Mouse (Mus musculus) kidney, embryonic 16.5 days (tissue): Measurements from ENCODE around the gene Dusp15. TPM values are rescaled to one million over a fixed set of nuclear protein-coding genes. Genes with fewer than 3 reads are reported as not detected.

Experiments used
- ATAC-seq: fragments of 200-750 bp; cut with Nextera tagmentation; 2 replicates; pipeline ENCODE4 v1.8.0; 2017; ENCODE audit warnings: moderate TSS enrichment; ENCODE audit not compliant: low FRiP score, low TSS enrichment
- H3K27ac ChIP-seq: fragments of 300-500 bp; sonication (generic); 2 replicates; pipeline ENCODE4 v1.5.1; 2014; ENCODE audit warnings: low read length
- H3K27me3 ChIP-seq: fragments of 300-500 bp; sonication (generic); 2 replicates; pipeline ENCODE4 v1.6.1; 2014; ENCODE audit warnings: low read length, control low read depth, mixed read lengths; ENCODE audit not compliant: insufficient read depth
- H3K36me3 ChIP-seq: fragments of 300-500 bp; sonication (generic); 2 replicates; pipeline ENCODE4 v1.6.1; 2014; ENCODE audit warnings: low read length, control low read depth, mixed read lengths; ENCODE audit not compliant: insufficient read depth
- H3K4me1 ChIP-seq: fragments of 300-500 bp; sonication (generic); 2 replicates; pipeline ENCODE4 v1.6.1; 2014; ENCODE audit warnings: low read length, control low read depth, mixed read lengths; ENCODE audit not compliant: insufficient read depth
- H3K4me2 ChIP-seq: fragments of 300-500 bp; sonication (generic); replicated peaks from 2 replicates; pipeline ENCODE4 v1.6.1; 2014; ENCODE audit warnings: low read depth, low read length
- H3K4me3 ChIP-seq: fragments of 300-500 bp; sonication (generic); 2 replicates; pipeline ENCODE4 v1.5.1; 2014; ENCODE audit warnings: mild to moderate bottlenecking, low read length
- H3K9ac ChIP-seq: fragments of 300-500 bp; sonication (generic); replicated peaks from 2 replicates; pipeline ENCODE4 v1.6.1; 2014; ENCODE audit warnings: low read length
- H3K9me3 ChIP-seq: fragments of 300-500 bp; sonication (generic); 2 replicates; pipeline ENCODE4 v1.6.1; 2016; ENCODE audit warnings: low read length, control low read depth
- WGBS: fragments of 180-500 bp; shearing (Covaris S2); extraction: QIAGEN DNeasy Blood & Tissue Kit; methylation state at CpG from one replicate; pipeline ENCODE4 v1.1.7; 2014; 5-methylcytosine and 5-hydroxymethylcytosine counted together
- polyA plus RNA-seq: library from polyadenylated mRNA; unstranded; fragments of >200 nt; fragmentation: Nextera tagmentation; extraction: Ambion mirVana; gene quantifications from 2 replicates; pipeline ENCODE4 v1.2.1, GENCODE M21; 2015

Gene Dusp15
- polyA plus RNA-seq, 1 experiment from 2014 or later = 3.1 TPM

- Histone ChIP-seq H3K27ac (peak overlapping the region; percentile 56), H3K36me3 (no peaks in the 10 kb centered on the region), H3K4me3 (no peak overlapping the region), H3K4me2 (no peak overlapping the region), H3K9me3 (no peaks in the 10 kb centered on the region), H3K9ac (no peak overlapping the region; the same call in 1 of the 2 replicates), H3K27me3 (0 out of 2 replicates have a peak, but pooled peaks cover 3% of the 10 kb centered on the region), H3K4me1 (peaks cover 27% of the 10 kb centered on the region)
- peak; percentile 64; the same call in 1 of the 2 replicates for ATAC-seq
- WGBS = 39% methylated on average over 5 of the region's 5 CpGs
Observed at GRCm38 (mm10) chr2:152933614-152934013, 17.9 kb downstream of the Dusp15 start.

- no peaks in the 10 kb centered on the region for H3K9me3 ChIP-seq
- 0 out of 2 replicates have a peak, but pooled peaks cover 3% of the 10 kb centered on the region for H3K27me3 ChIP-seq
- H3K4me2 ChIP-seq = peak within 1 kb of the TSS; percentile 40
- H3K27ac ChIP-seq = peak within 1 kb of the TSS; percentile 74
- WGBS = 27% methylated on average over 9 of the region's 9 CpGs
- H3K36me3 ChIP-seq = no peaks in the 10 kb centered on the region
- peak within 1 kb of the TSS; percentile 26 for H3K4me3 ChIP-seq
- peak; percentile 39; the same call in 1 of the 2 replicates for ATAC-seq
- H3K4me1 ChIP-seq = peaks cover 33% of the 10 kb centered on the region
- H3K9ac ChIP-seq = peak within 1 kb of the TSS; percentile 30
Observed at GRCm38 (mm10) chr2:152933048-152933447, 18.4 kb downstream of the Dusp15 start, which contains the start of gene Foxs1. Foxs1 (minus strand) TSS chr2:152933208.

- H3K9me3 ChIP-seq = no peaks in the 10 kb centered on the region
- H3K4me2 ChIP-seq = peak overlapping the region; percentile 40
- H3K4me3 ChIP-seq = peak overlapping the region; percentile 26
- peak overlapping the region; percentile 74 for H3K27ac ChIP-seq
- H3K4me1 ChIP-seq = peaks cover 47% of the 10 kb centered on the region
- peak overlapping the region; percentile 30 for H3K9ac ChIP-seq
- H3K27me3 ChIP-seq = 0 out of 2 replicates have a peak, but pooled peaks cover 2% of the 10 kb centered on the region
- H3K36me3 ChIP-seq = no peaks in the 10 kb centered on the region
- WGBS = 54% methylated on average over 10 of the region's 12 CpGs
- ATAC-seq = no peak
Observed at GRCm38 (mm10) chr2:152931456-152932160, 19.9 kb downstream of the Dusp15 start.

GRCm38 (mm10) chr2:152930276-152930675, 21.2 kb downstream of the Dusp15 start:
- H3K27me3 ChIP-seq = no peaks in the 10 kb centered on the region
- H3K4me3 ChIP-seq = 0 out of 2 replicates have a peak overlapping the region, but pooled peaks have one; percentile 1
- H3K36me3 ChIP-seq = no peaks in the 10 kb centered on the region
- WGBS = 27% methylated on average over 2 of the region's 2 CpGs
- peak overlapping the region; percentile 74 for H3K27ac ChIP-seq
- no peak for ATAC-seq
- 0 out of 2 replicates have a peak overlapping the region, but pooled peaks have one; percentile 23 for H3K9ac ChIP-seq
- peaks cover 58% of the 10 kb centered on the region for H3K4me1 ChIP-seq
- peak overlapping the region; percentile 34 for H3K4me2 ChIP-seq
- no peaks in the 10 kb centered on the region for H3K9me3 ChIP-seq

- Histone ChIP-seq H3K4me2 (no peak overlapping the region), H3K4me3 (no peak overlapping the region), H3K9me3 (no peaks in the 10 kb centered on the region), H3K36me3 (no peaks in the 10 kb centered on the region), H3K27me3 (no peaks in the 10 kb centered on the region), H3K4me1 (peaks cover 71% of the 10 kb centered on the region), H3K9ac (no peak overlapping the region), H3K27ac (peak overlapping the region; percentile 71)
- ATAC-seq = no peak
- WGBS = 69% methylated on average over 3 of the region's 3 CpGs
Observed at GRCm38 (mm10) chr2:152928988-152929370, 22.5 kb downstream of the Dusp15 start.

GRCm38 (mm10) chr2:152928219-152928987, 23.1 kb downstream of the Dusp15 start:
- peak overlapping the region; percentile 71 for H3K27ac ChIP-seq

GRCm38 (mm10) chr2:152927371-152927770, 24.1 kb downstream of the Dusp15 start:
- Histone ChIP-seq H3K9me3 (no peaks in the 10 kb centered on the region), H3K27ac (peak overlapping the region; percentile 71; the same call in 1 of the 2 replicates), H3K4me3 (no peak overlapping the region), H3K4me1 (peaks cover 70% of the 10 kb centered on the region), H3K27me3 (no peaks in the 10 kb centered on the region), H3K4me2 (no peak overlapping the region), H3K36me3 (no peaks in the 10 kb centered on the region), H3K9ac (no peak overlapping the region)
- no peak for ATAC-seq
- 43% methylated on average over 5 of the region's 5 CpGs for WGBS

More at GRCm38 (mm10) chr2:152928219-152928987, 23.1 kb downstream of the Dusp15 start:
- H3K27me3 ChIP-seq = no peaks in the 10 kb centered on the region
- no peaks in the 10 kb centered on the region for H3K36me3 ChIP-seq
- no peak overlapping the region for H3K4me2 ChIP-seq
- H3K9me3 ChIP-seq = no peaks in the 10 kb centered on the region
- H3K4me3 ChIP-seq = no peak overlapping the region
- H3K4me1 ChIP-seq = peaks cover 77% of the 10 kb centered on the region
- WGBS = 25% methylated on average over 14 of the region's 14 CpGs
- H3K9ac ChIP-seq = no peak overlapping the region
- ATAC-seq = no peak

GRCm38 (mm10) chr2:152926896-152927295, 24.6 kb downstream of the Dusp15 start:
- WGBS = 68% methylated on average over 9 of the region's 9 CpGs
- Histone ChIP-seq H3K27ac (no peak overlapping the region), H3K9ac (no peak overlapping the region), H3K4me3 (no peak overlapping the region), H3K9me3 (no peaks in the 10 kb centered on the region), H3K4me2 (no peak overlapping the region), H3K36me3 (no peaks in the 10 kb centered on the region), H3K27me3 (no peaks in the 10 kb centered on the region), H3K4me1 (peaks cover 70% of the 10 kb centered on the region)
- ATAC-seq = no peak

GRCm38 (mm10) chr2:152925189-152925872, 26.2 kb downstream of the Dusp15 start:
- peak overlapping the region; percentile 47 for H3K9ac ChIP-seq
- peaks cover 62% of the 10 kb centered on the region for H3K4me1 ChIP-seq

More at GRCm38 (mm10) chr2:152925189-152925872, 26.2 kb downstream of the Dusp15 start:
- no peaks in the 10 kb centered on the region for H3K36me3 ChIP-seq
- no peak overlapping the region for H3K4me3 ChIP-seq
- no peaks in the 10 kb centered on the region for H3K9me3 ChIP-seq
- H3K27me3 ChIP-seq = no peaks in the 10 kb centered on the region
- H3K27ac ChIP-seq = peak overlapping the region; percentile 90
- 36% methylated on average over 11 of the region's 11 CpGs for WGBS
- peak; percentile 79 for ATAC-seq
- H3K4me2 ChIP-seq = 0 out of 2 replicates have a peak overlapping the region, but pooled peaks have one; percentile 5
